Mouse (Mus musculus) heart, adult 2 months (tissue): ENCODE measurements around the gene Bcl10.

Source experiments
- CTCF ChIP-seq: fragments of 200-600 bp; IDR thresholded peaks from 2 replicates; pipeline ENCODE4 v1.8.1; 2022; ENCODE audit warnings: antibody characterized with exemption, mild to moderate bottlenecking, moderate library complexity
- EP300 ChIP-seq: fragments of 200-500 bp; IDR thresholded peaks from 2 replicates; pipeline ENCODE4 v1.6.1; 2011; ENCODE audit warnings: low read depth, low read length, control low read depth; ENCODE audit not compliant: insufficient read depth

GRCm38 (mm10) chr3:145933845-145934244 is 11.2 kb downstream of the Bcl10 start:
- no peak for TF ChIP-seq CTCF
- TF ChIP-seq EP300, result no peak
